Mouse (Mus musculus) hindbrain, embryonic 16.5 days (tissue): ENCODE measurements around the gene Tmem80. TPM values are rescaled to one million over a fixed set of nuclear protein-coding genes. Genes with fewer than 3 reads are reported as not detected.

ENCODE experiments used
- ATAC-seq: fragments of 200-750 bp; cut with Nextera tagmentation; 2 replicates; pipeline ENCODE4 v1.8.0; 2017; ENCODE audit warnings: moderate TSS enrichment, moderate library complexity
- H3K27ac ChIP-seq: fragments of 300-500 bp; sonication (generic); 2 replicates; pipeline ENCODE4 v1.5.1; 2014; ENCODE audit warnings: low read depth, mild to moderate bottlenecking, control low read depth, low read length, moderate library complexity
- H3K27me3 ChIP-seq: fragments of 300-500 bp; sonication (generic); replicated peaks from 2 replicates; pipeline ENCODE4 v1.6.1; 2014; ENCODE audit warnings: low read length; ENCODE audit not compliant: control insufficient read depth, insufficient read depth
- H3K36me3 ChIP-seq: fragments of 300-500 bp; sonication (generic); 2 replicates; pipeline ENCODE4 v1.6.1; 2014; ENCODE audit warnings: mild to moderate bottlenecking, low read length, moderate library complexity, mixed read lengths; ENCODE audit not compliant: control insufficient read depth, insufficient read depth
- H3K4me1 ChIP-seq: fragments of 300-500 bp; sonication (generic); 2 replicates; pipeline ENCODE4 v1.6.1; 2014; ENCODE audit warnings: low read depth, low read length; ENCODE audit not compliant: control insufficient read depth, insufficient read depth
- H3K4me2 ChIP-seq: fragments of 300-500 bp; sonication (generic); 2 replicates; pipeline ENCODE4 v1.6.1; 2014; ENCODE audit warnings: mild to moderate bottlenecking, low read length, control low read depth, moderate library complexity
- H3K4me3 ChIP-seq: fragments of 300-500 bp; sonication (generic); 2 replicates; pipeline ENCODE4 v1.5.1; 2014; ENCODE audit warnings: mild to moderate bottlenecking, low read length, control low read depth, moderate library complexity
- H3K9ac ChIP-seq: fragments of 300-500 bp; sonication (generic); 2 replicates; pipeline ENCODE4 v1.6.1; 2014; ENCODE audit warnings: low read depth, mild to moderate bottlenecking, control low read depth, low read length, moderate library complexity
- H3K9me3 ChIP-seq: fragments of 300-500 bp; sonication (generic); 2 replicates; pipeline ENCODE4 v1.6.1; 2014; ENCODE audit warnings: mild to moderate bottlenecking, low read length, moderate library complexity; ENCODE audit not compliant: control insufficient read depth
- WGBS: fragments of 180-500 bp; shearing (Covaris S2); extraction: QIAGEN DNeasy Blood & Tissue Kit; methylation state at CpG from one replicate; pipeline ENCODE4 v1.1.7; 2014; 5-methylcytosine and 5-hydroxymethylcytosine counted together
- polyA plus RNA-seq: library from polyadenylated mRNA; unstranded; fragments of >200 nt; fragmentation: Nextera tagmentation; extraction: Ambion mirVana; gene quantifications from 2 replicates; pipeline ENCODE4 v1.2.1, GENCODE M21; 2015

Gene Tmem80
- polyA plus RNA-seq, 1 experiment from 2014 or later = 48.2 TPM

DNA sequence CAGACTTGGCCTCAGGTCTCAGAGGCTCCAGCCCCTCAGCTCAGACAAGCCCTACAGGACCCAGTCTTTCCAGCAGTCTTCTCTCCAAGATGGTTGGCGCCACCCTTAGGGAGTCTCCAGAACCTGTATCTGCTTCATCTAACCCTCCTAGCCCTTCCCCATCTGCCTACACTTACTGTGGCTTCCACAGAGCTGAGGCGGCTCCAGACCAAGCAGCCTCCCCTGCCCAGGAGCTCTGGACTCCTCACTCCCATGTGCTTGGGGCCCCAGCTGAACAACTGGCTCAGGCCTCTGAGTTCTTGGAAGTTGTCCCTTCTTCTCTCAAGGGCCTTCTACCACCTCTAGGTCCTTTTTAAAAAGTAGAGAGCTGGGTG lies 36.2 kb downstream of the Tmem80 start:
- H3K4me2 ChIP-seq = no peak overlapping the region
- peak; percentile 30; the same call in 1 of the 2 replicates for ATAC-seq
- H3K4me1 ChIP-seq = no peaks in the 10 kb centered on the region; the same call in 1 of the 2 replicates
- H3K27ac ChIP-seq = no peak overlapping the region
- H3K27me3 ChIP-seq = no peaks in the 10 kb centered on the region; the same call in none of the 2 replicates
- H3K36me3 ChIP-seq = no peaks in the 10 kb centered on the region
- no peak overlapping the region for H3K9ac ChIP-seq
- 63% methylated on average over 2 of the region's 2 CpGs for WGBS
- no peaks in the 10 kb centered on the region for H3K9me3 ChIP-seq
- no peak overlapping the region for H3K4me3 ChIP-seq

DNA sequence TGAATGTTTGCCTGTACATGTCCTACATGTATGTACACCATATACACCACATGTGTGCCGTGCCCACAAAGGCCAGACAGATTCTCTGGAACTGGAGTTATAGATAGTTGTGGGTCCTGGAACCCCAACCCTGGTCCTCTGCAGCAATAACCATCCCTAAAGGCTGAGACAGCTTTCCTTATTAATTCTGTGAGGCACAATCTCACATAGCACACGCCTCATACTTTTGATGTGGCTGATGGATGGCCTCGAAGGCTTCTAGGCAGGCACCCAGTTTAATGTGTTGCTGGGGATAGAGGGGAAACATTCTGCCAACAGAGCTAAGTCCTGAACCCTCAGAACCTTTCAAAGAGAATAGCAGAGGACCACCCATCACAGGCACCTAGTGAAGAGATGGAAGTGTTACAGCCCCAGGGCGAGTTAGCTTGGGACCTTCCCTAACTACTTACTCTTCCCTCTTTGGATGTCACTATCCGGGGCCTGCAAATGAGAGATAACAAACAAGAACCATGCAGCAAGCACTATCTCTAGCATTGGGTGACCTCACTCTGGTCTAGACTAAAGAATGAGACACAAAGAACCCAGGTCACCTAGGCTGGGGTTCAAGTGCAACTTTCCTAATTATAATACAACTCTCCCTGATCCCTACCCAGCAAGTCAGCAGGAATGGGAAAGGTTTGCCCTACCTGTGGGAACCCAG lies 37.0 kb downstream of the Tmem80 start:
- no peak overlapping the region for H3K27ac ChIP-seq
- no peak overlapping the region for H3K9ac ChIP-seq
- ATAC-seq = no peak
- WGBS = 86% methylated on average over 5 of the region's 5 CpGs
- no peaks in the 10 kb centered on the region; the same call in none of the 2 replicates for H3K27me3 ChIP-seq
- H3K9me3 ChIP-seq = no peaks in the 10 kb centered on the region
- no peaks in the 10 kb centered on the region; the same call in 1 of the 2 replicates for H3K4me1 ChIP-seq
- no peak overlapping the region for H3K4me2 ChIP-seq
- no peak overlapping the region for H3K4me3 ChIP-seq
- H3K36me3 ChIP-seq = no peaks in the 10 kb centered on the region

DNA sequence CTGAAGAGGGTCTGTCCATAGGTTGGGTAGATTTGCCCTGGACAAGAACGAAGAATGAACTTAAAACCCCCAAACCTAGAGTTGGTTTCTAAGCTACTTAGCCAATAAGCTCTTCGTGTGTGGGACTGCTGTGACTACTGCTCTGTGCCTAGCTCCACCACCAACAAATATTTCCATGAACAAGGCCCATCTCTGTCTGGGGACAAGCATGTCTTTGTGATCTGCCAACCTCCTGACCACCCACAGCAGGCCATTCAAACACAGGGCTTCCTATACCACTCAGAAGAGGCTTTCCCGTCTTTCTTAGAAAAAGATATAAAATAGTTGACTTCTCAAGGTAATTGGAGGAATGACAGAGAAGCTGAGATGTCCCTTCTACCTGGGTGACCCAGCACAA lies 37.5 kb downstream of the Tmem80 start:
- Histone ChIP-seq H3K27ac (no peak overlapping the region), H3K9ac (no peak overlapping the region), H3K4me2 (no peak overlapping the region), H3K27me3 (no peaks in the 10 kb centered on the region; the same call in none of the 2 replicates), H3K9me3 (no peaks in the 10 kb centered on the region), H3K4me3 (no peak overlapping the region), H3K4me1 (no peaks in the 10 kb centered on the region; the same call in 1 of the 2 replicates), H3K36me3 (no peaks in the 10 kb centered on the region)
- ATAC-seq = no peak
- WGBS = 67% methylated on average over 3 of the region's 3 CpGs

DNA sequence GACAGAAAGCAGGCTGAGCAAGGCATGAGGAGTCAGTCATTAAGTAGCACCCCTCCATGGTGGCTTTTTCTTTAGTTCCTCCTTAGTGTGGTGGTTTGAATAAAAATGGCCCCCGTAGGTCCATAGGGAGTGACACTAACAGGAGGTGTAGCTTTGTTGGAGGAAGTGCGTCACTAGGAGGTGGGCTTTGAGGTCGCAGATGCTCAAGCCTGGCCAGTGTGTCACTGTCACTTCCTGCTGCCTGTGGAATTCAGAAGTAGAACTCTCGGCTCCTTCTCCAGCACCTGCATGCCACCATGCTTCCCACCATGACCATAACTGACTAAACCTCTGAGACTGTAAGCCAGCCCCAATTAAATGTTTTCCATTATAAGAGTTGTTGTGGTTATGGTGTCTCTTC lies 39.8 kb downstream of the Tmem80 start:
- no peaks in the 10 kb centered on the region for H3K4me1 ChIP-seq
- no peak overlapping the region for H3K9ac ChIP-seq
- no peak overlapping the region for H3K27ac ChIP-seq
- H3K36me3 ChIP-seq = no peaks in the 10 kb centered on the region
- ATAC-seq = no peak
- no peaks in the 10 kb centered on the region; the same call in 1 of the 2 replicates for H3K27me3 ChIP-seq
- no peak overlapping the region for H3K4me3 ChIP-seq
- no peak overlapping the region for H3K4me2 ChIP-seq
- 80% methylated on average over 4 of the region's 4 CpGs for WGBS
- no peaks in the 10 kb centered on the region for H3K9me3 ChIP-seq

DNA sequence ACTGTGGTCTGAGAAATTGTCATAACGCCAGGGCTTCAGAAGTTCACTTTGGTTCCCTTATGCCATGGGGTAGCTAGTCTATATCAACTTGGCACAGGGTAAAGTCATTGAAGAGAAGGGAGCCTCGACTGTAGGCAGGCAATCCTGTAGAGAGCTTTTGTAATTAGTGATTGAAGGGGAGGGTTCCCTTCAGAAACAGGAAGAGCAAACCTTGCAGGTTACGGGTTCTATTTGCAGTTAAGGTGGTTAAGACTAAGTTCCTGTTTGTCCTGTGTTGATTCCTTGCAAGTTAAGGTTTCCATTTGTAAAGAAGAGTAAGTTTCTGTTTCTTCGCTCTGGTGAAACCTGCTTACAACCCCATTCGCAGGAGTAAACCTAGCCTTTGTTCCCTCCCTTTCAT lies 42.4 kb downstream of the Tmem80 start:
- no peaks in the 10 kb centered on the region for H3K36me3 ChIP-seq
- no peaks in the 10 kb centered on the region for H3K9me3 ChIP-seq
- no peak overlapping the region for H3K9ac ChIP-seq
- H3K4me3 ChIP-seq = no peak overlapping the region
- no peaks in the 10 kb centered on the region for H3K4me1 ChIP-seq
- WGBS = 62% methylated on average over 5 of the region's 5 CpGs
- no peak for ATAC-seq
- H3K27me3 ChIP-seq = no peaks in the 10 kb centered on the region; the same call in 1 of the 2 replicates
- no peak overlapping the region for H3K4me2 ChIP-seq
- H3K27ac ChIP-seq = no peak overlapping the region

DNA sequence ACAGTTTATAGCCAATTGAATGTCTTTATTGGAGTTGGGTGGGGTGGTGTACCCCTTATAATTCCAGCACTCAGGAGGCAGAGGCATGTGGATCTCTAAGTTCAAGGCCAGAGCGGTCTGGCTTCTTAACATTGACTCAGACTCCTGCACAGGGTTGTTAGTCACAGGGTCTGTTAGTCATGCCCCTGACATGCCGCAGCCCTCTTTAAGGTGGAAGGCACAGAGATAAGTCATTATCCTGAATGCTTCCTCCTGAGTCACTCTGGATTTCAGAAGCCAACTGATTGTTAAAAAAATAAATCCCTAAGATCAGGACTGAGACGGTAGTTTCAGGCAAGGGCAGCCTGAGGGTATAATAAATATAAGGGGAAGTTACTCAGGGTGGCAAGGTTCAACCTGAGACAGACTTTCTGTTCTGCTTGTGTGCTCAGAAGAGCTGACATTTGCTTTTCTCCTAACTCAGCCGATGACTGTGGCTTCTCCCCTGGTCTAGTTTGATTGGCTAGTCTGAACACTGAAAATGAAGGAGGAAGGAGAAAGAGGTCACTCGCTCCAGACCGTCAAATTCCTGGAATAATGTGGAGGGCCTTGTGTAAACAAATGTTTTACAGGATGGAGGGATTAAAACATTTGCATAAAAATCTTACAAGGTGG lies 44.5 kb downstream of the Tmem80 start:
- Histone ChIP-seq H3K36me3 (no peaks in the 10 kb centered on the region), H3K9me3 (no peaks in the 10 kb centered on the region), H3K4me2 (no peak overlapping the region), H3K27me3 (no peaks in the 10 kb centered on the region), H3K4me1 (no peaks in the 10 kb centered on the region), H3K27ac (no peak overlapping the region), H3K4me3 (no peak overlapping the region), H3K9ac (no peak overlapping the region)
- ATAC-seq = no peak
- WGBS = 80% methylated on average over 6 of the region's 6 CpGs

DNA sequence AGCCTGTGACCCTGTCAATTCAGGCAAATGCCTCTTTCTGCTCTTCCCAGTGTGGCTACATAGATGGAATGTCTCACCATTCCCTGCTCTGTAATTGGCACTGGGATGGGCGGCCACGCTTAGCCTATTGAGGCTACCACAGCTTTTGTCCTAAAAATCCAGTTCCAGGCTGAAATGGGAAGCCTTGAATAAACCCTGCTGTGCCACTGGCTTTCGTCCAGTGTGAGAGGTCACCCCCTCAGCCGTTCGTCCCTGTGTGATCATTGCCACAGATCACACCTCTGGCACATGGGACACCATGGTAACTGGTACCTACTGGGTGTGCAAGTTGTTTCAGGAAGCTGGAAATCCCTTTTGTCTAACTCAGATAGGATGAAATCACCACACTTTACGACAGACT lies 46.1 kb downstream of the Tmem80 start:
- no peak for ATAC-seq
- whole genome bisulfite sequencing = 27% methylated on average over 6 of the region's 6 CpGs
- no peak overlapping the region for H3K4me3 ChIP-seq

DNA sequence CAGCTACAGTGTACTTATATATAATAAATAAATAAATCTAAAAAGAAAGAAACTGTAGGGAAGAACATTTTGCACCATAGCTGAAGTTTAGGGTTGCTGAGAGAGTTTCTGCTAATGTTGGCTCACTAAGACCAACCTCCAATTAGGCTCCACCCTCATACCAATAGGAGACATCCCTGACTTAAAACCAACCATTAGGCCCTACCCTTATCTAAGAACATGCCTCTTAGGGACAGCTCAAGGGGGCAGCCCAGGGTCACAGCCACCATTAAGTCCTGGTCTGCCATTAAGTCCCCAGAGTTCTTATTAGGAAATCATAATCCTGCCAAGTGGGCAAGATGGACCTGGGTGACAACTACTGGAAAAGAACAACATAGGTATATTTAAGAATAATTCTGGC lies 46.9 kb downstream of the Tmem80 start:
- Histone ChIP-seq H3K4me3 (no peak overlapping the region), H3K36me3 (no peaks in the 10 kb centered on the region), H3K9me3 (no peaks in the 10 kb centered on the region), H3K4me2 (no peak overlapping the region), H3K9ac (no peak overlapping the region), H3K27ac (no peak overlapping the region), H3K4me1 (no peaks in the 10 kb centered on the region), H3K27me3 (no peaks in the 10 kb centered on the region)
- ATAC-seq = no peak

More for the DNA sequence above, 46.1 kb downstream of the Tmem80 start:
- no peaks in the 10 kb centered on the region for H3K4me1 ChIP-seq
- H3K36me3 ChIP-seq = no peaks in the 10 kb centered on the region
- H3K9me3 ChIP-seq = no peaks in the 10 kb centered on the region
- no peaks in the 10 kb centered on the region for H3K27me3 ChIP-seq
- no peak overlapping the region for H3K27ac ChIP-seq
- no peak overlapping the region for H3K9ac ChIP-seq
- no peak overlapping the region for H3K4me2 ChIP-seq

DNA sequence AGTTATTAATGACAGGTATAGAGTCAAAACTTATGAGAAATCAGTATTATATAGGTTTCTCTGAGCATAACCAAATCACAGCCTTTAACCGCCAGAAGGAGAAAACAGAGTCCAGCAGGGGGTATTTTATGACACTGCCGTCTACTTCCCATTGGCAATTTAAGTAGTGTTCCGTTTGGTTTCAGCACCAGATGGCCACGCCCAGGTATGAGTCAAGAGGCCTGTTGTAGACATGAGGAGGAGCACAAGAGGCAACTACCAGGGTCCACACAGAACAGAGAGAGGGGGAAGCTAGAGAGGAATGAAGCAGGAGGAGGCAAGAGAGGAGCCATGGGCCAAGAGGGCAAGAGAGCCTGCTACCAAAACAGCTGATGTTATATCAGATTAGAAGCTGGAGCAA lies 52.0 kb downstream of the Tmem80 start:
- 67% methylated on average over 4 of the region's 4 CpGs for WGBS
- Histone ChIP-seq H3K9ac (no peak overlapping the region), H3K4me2 (no peak overlapping the region), H3K27me3 (no peaks in the 10 kb centered on the region), H3K4me1 (no peaks in the 10 kb centered on the region), H3K9me3 (no peaks in the 10 kb centered on the region), H3K36me3 (no peaks in the 10 kb centered on the region), H3K4me3 (no peak overlapping the region), H3K27ac (no peak overlapping the region)
- ATAC-seq = no peak
